Mouse (Mus musculus) forebrain, embryonic 11.5 days (tissue): ENCODE results near the gene Agpat2. TPM values are rescaled to one million over a fixed set of nuclear protein-coding genes. Genes with fewer than 3 reads are reported as not detected.

ENCODE experiments used
- ATAC-seq: fragments of 200-750 bp; cut with Nextera tagmentation; replicated peaks from 2 replicates; pipeline ENCODE4 v1.8.0; 2017; ENCODE audit warnings: moderate TSS enrichment; ENCODE audit not compliant: low FRiP score
- DNase-seq: peaks from one replicate; pipeline ENCODE4 v3.0.0-alpha.2; 2017; ENCODE audit warnings: low spot score
- H3K27ac ChIP-seq: fragments of 300-500 bp; sonication (generic); 2 replicates; pipeline ENCODE4 v1.5.1; 2014; ENCODE audit warnings: low read depth, low read length
- H3K27me3 ChIP-seq: fragments of 300-500 bp; sonication (generic); 2 replicates; pipeline ENCODE4 v1.6.1; 2014; ENCODE audit warnings: mild to moderate bottlenecking, low read length, mixed read lengths; ENCODE audit not compliant: control insufficient read depth, insufficient read depth
- H3K36me3 ChIP-seq: fragments of 300-500 bp; sonication (generic); 2 replicates; pipeline ENCODE4 v1.6.1; 2014; ENCODE audit warnings: mild to moderate bottlenecking, low read length, moderate library complexity, mixed read lengths; ENCODE audit not compliant: control insufficient read depth, insufficient read depth
- H3K4me1 ChIP-seq: fragments of 300-500 bp; sonication (generic); replicated peaks from 2 replicates; pipeline ENCODE4 v1.6.1; 2014; ENCODE audit warnings: low read length, mixed read lengths; ENCODE audit not compliant: control insufficient read depth, insufficient read depth
- H3K4me2 ChIP-seq: fragments of 300-500 bp; sonication (generic); 2 replicates; pipeline ENCODE4 v1.6.1; 2014; ENCODE audit warnings: low read depth, mild to moderate bottlenecking, low read length, moderate library complexity, mixed read lengths; ENCODE audit not compliant: severe bottlenecking
- H3K4me3 ChIP-seq: fragments of 300-500 bp; sonication (generic); 2 replicates; pipeline ENCODE4 v1.5.1; 2014; ENCODE audit warnings: low read depth, low read length
- H3K9ac ChIP-seq: fragments of 300-500 bp; sonication (generic); 2 replicates; pipeline ENCODE4 v1.6.1; 2014; ENCODE audit warnings: low read length
- H3K9me3 ChIP-seq: fragments of 300-500 bp; sonication (generic); 2 replicates; pipeline ENCODE4 v1.6.1; 2016; ENCODE audit warnings: low read length, mixed read lengths; ENCODE audit not compliant: control insufficient read depth
- WGBS: fragments of 180-500 bp; shearing (Covaris S2); extraction: QIAGEN DNeasy Blood & Tissue Kit; methylation state at CpG from one replicate; pipeline ENCODE4 v1.1.7; 2014; 5-methylcytosine and 5-hydroxymethylcytosine counted together
- polyA plus RNA-seq: library from polyadenylated mRNA; unstranded; fragments of >200 nt; fragmentation: Nextera tagmentation; extraction: Ambion mirVana; gene quantifications from 2 replicates; pipeline ENCODE4 v1.2.1, GENCODE M21; 2014

The Agpat2 gene
- polyA plus RNA-seq, 1 experiment from 2014 or later = 6.0 TPM

GRCm38 (mm10) chr2:26552066-26552465, 52.2 kb downstream of the Agpat2 start:
- Histone ChIP-seq H3K27ac (no peak overlapping the region), H3K4me3 (no peak overlapping the region), H3K4me2 (no peak overlapping the region), H3K9me3 (no peaks in the 10 kb centered on the region), H3K36me3 (no peaks in the 10 kb centered on the region), H3K4me1 (0 out of 2 replicates have a peak, but pooled peaks cover 2% of the 10 kb centered on the region), H3K27me3 (no peaks in the 10 kb centered on the region), H3K9ac (no peak overlapping the region)
- WGBS = 93% methylated on average over 2 of the region's 2 CpGs
- no peak for ATAC-seq
- no peak for DNase-seq

DNA sequence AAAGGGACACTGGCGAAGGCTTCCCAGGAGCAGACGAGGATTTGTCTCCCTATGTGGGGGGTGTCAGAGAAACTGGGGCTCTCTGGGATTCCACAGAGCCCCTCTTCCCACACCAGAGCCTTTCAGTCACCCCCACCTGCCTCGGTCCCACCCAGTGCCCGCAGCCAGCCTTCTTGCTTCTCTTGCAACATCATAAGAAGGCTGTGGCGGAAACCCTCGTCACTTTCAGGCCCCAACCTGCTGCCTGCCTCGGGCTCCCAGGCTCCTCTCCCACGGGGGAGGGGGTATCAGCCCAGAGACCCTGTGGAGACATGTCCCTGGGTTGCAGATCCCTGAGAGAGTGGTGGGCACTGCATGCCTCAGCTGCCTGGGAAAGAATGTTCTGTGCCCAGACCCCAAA, 52.8 kb downstream of the Agpat2 start:
- no peak overlapping the region for H3K9ac ChIP-seq
- ATAC-seq = no peak
- H3K27me3 ChIP-seq = no peaks in the 10 kb centered on the region
- WGBS = 72% methylated on average over 8 of the region's 8 CpGs
- DNase-seq = no peak
- no peaks in the 10 kb centered on the region for H3K9me3 ChIP-seq
- no peaks in the 10 kb centered on the region for H3K36me3 ChIP-seq
- H3K4me1 ChIP-seq = 0 out of 2 replicates have a peak, but pooled peaks cover 2% of the 10 kb centered on the region
- H3K4me3 ChIP-seq = no peak overlapping the region
- H3K4me2 ChIP-seq = no peak overlapping the region
- no peak overlapping the region for H3K27ac ChIP-seq

DNA sequence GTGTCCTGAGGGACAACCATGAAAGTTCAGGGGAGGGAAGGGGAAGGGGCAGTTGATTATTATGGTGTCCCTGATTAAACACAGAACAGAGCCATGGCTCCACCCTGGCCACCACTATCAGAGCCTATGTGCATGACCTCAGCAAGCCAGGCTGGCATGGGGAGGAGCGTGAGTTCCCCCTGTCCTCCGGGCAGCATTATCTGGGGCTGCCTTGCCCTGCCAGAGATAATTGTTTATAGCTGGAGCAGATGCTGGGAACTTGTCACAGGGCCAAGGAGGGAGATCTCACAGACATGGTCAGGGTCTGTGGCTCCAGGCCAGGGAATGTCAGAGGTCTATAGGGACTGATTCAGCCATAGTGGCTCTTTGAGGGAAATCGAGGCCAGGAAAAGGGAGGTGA, 53.4 kb downstream of the Agpat2 start:
- ATAC-seq (no peak), DNase-seq (no peak)
- H3K27ac ChIP-seq = no peak overlapping the region
- no peak overlapping the region for H3K4me3 ChIP-seq
- no peaks in the 10 kb centered on the region for H3K9me3 ChIP-seq
- H3K27me3 ChIP-seq = no peaks in the 10 kb centered on the region
- 0 out of 2 replicates have a peak, but pooled peaks cover 2% of the 10 kb centered on the region for H3K4me1 ChIP-seq
- WGBS = 90% methylated on average over 3 of the region's 3 CpGs
- no peak overlapping the region for H3K9ac ChIP-seq
- no peaks in the 10 kb centered on the region for H3K36me3 ChIP-seq
- no peak overlapping the region for H3K4me2 ChIP-seq

DNA sequence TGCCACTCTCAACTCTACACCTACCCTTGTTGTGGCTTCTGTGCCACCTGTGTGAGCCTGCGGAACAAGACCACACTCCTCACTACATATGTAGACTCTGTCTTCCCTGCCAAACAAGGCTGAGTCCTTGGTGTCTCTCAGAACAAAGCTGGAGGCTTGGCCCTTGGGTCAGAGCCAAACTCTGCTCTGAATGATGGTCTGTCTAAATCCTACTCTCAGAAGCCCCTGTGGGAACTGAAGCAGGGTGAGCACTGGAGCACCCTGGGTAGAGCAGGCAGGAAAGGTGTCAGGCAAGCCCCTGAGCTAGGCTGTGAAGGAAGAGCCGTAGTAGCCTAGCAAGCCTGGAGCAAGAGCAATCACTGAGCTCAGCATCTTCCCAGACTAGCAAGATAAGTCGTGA, 54.0 kb downstream of the Agpat2 start:
- Histone ChIP-seq H3K36me3 (no peaks in the 10 kb centered on the region), H3K27ac (no peak overlapping the region), H3K9ac (no peak overlapping the region), H3K27me3 (no peaks in the 10 kb centered on the region), H3K4me1 (0 out of 2 replicates have a peak, but pooled peaks cover 2% of the 10 kb centered on the region), H3K4me3 (no peak overlapping the region), H3K9me3 (no peaks in the 10 kb centered on the region), H3K4me2 (no peak overlapping the region)
- 81% methylated on average over 3 of the region's 3 CpGs for WGBS
- ATAC-seq = no peak
- DNase-seq = no peak

DNA sequence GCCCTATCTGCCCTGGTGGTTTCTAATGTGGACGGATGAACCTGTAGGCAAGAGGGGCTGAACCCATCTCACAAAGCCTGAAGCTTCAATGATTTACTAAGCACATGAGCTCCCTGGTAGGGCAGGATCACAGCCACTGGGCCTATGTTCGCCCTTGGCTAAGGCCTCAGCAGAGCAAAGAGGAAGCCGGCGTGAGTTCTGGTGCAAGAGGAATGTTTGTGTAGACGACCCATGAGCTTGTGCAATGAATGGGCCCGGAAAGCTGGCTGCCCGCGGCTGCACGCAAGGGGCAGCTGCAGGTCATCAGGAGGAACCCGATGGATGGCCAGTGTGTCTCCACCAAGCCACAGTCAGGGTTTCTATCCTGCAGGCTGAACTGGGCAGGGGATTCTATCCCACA, 54.4 kb downstream of the Agpat2 start:
- no peaks in the 10 kb centered on the region for H3K27me3 ChIP-seq
- no peaks in the 10 kb centered on the region for H3K9me3 ChIP-seq
- DNase-seq (no peak), ATAC-seq (no peak)
- 0 out of 2 replicates have a peak, but pooled peaks cover 2% of the 10 kb centered on the region for H3K4me1 ChIP-seq
- H3K27ac ChIP-seq = no peak overlapping the region
- H3K9ac ChIP-seq = no peak overlapping the region
- no peak overlapping the region for H3K4me2 ChIP-seq
- 90% methylated on average over 10 of the region's 10 CpGs for WGBS
- no peak overlapping the region for H3K4me3 ChIP-seq
- H3K36me3 ChIP-seq = no peaks in the 10 kb centered on the region

- no peaks in the 10 kb centered on the region for H3K36me3 ChIP-seq
- no peak overlapping the region for H3K9ac ChIP-seq
- 29% methylated on average over 2 of the region's 2 CpGs for WGBS
- H3K4me3 ChIP-seq = no peak overlapping the region
- 0 out of 2 replicates have a peak, but pooled peaks cover 2% of the 10 kb centered on the region for H3K4me1 ChIP-seq
- DNase-seq = no peak
- no peak for ATAC-seq
- H3K4me2 ChIP-seq = no peak overlapping the region
- no peak overlapping the region for H3K27ac ChIP-seq
- H3K9me3 ChIP-seq = no peaks in the 10 kb centered on the region
- no peaks in the 10 kb centered on the region for H3K27me3 ChIP-seq
Measured at GRCm38 (mm10) chr2:26547481-26547880, 56.7 kb downstream of the Agpat2 start.

- Histone ChIP-seq H3K27ac (no peak overlapping the region), H3K4me3 (no peak overlapping the region), H3K36me3 (no peaks in the 10 kb centered on the region), H3K9ac (no peak overlapping the region), H3K27me3 (no peaks in the 10 kb centered on the region), H3K9me3 (no peaks in the 10 kb centered on the region), H3K4me2 (no peak overlapping the region), H3K4me1 (peaks cover 6% of the 10 kb centered on the region; the same call in 1 of the 2 replicates)
- 80% methylated on average over 3 of the region's 3 CpGs for WGBS
- ATAC-seq (no peak), DNase-seq (no peak)
Measured at GRCm38 (mm10) chr2:26544265-26544664, 60.0 kb downstream of the Agpat2 start.

- Histone ChIP-seq H3K4me3 (no peak overlapping the region), H3K27ac (no peak overlapping the region)
Measured at GRCm38 (mm10) chr2:26543768-26544167, 60.4 kb downstream of the Agpat2 start.

GRCm38 (mm10) chr2:26543155-26543554, 61.1 kb downstream of the Agpat2 start:
- WGBS = 79% methylated on average over 4 of the region's 4 CpGs
- Histone ChIP-seq H3K9me3 (no peaks in the 10 kb centered on the region), H3K9ac (no peak overlapping the region), H3K4me3 (no peak overlapping the region), H3K27ac (no peak overlapping the region), H3K27me3 (no peaks in the 10 kb centered on the region), H3K4me1 (peaks cover 6% of the 10 kb centered on the region; the same call in 1 of the 2 replicates), H3K36me3 (no peaks in the 10 kb centered on the region), H3K4me2 (no peak overlapping the region)
- DNase-seq (no peak), ATAC-seq (no peak)

More at GRCm38 (mm10) chr2:26543768-26544167, 60.4 kb downstream of the Agpat2 start:
- Histone ChIP-seq H3K27me3 (no peaks in the 10 kb centered on the region), H3K36me3 (no peaks in the 10 kb centered on the region), H3K9ac (no peak overlapping the region), H3K4me1 (peaks cover 6% of the 10 kb centered on the region; the same call in 1 of the 2 replicates), H3K4me2 (no peak overlapping the region), H3K9me3 (no peaks in the 10 kb centered on the region)
- no peak for ATAC-seq
- WGBS = 93% methylated on average over 8 of the region's 8 CpGs
- no peak for DNase-seq
